Mouse (Mus musculus) activated CD4-positive, CD25-positive, alpha-beta regulatory T cell, adult 4 months (primary cell): ENCODE measurements around the gene Cdk11b. TPM values are rescaled to one million over a fixed set of nuclear protein-coding genes. Genes with fewer than 3 reads are reported as not detected.
"Not testable (repeated sequence)": the region's sequence is repeated elsewhere in the genome, so short reads cannot be mapped to it uniquely, and the experiment has no call there.

Experiments
- ATAC-seq: one replicate; pipeline ENCODE4 v1.8.0; 2017
- polyA plus RNA-seq, 2 experiments: library from polyadenylated mRNA; unstranded; fragments of 100-300 nt; shearing (Covaris generic); gene quantifications; one replicate each; pipeline ENCODE4 v1.2.1; 2017

The Cdk11b gene
- polyA plus RNA-seq, 2 experiments from 2014 or later: 74.7 to 99.8 TPM

GRCm38 (mm10) chr4:155606825-155607224 is 17.8 kb upstream of the Cdk11b start:
- ATAC-seq: no peak

- no peak for ATAC-seq
Measured at GRCm38 (mm10) chr4:155611860-155612259, 12.8 kb upstream of the Cdk11b start.

- ATAC-seq: no peak
Measured at GRCm38 (mm10) chr4:155613264-155613663, 11.4 kb upstream of the Cdk11b start.

- no peak for ATAC-seq
Measured at GRCm38 (mm10) chr4:155618321-155618720, 6.3 kb upstream of the Cdk11b start.

- no peak for ATAC-seq
Measured at GRCm38 (mm10) chr4:155630267-155630666, 5.6 kb downstream of the Cdk11b start.

- no peak for ATAC-seq
Measured at GRCm38 (mm10) chr4:155635766-155636499, 11.3 kb downstream of the Cdk11b start.

- ATAC-seq: no peak
Measured at GRCm38 (mm10) chr4:155643531-155643930, 18.9 kb downstream of the Cdk11b start.

- ATAC-seq: not testable (repeated sequence)
Measured at GRCm38 (mm10) chr4:155645308-155645707, 20.7 kb downstream of the Cdk11b start, which contains the start of gene Gm10563. TSS of gene Gm10563 (minus strand) at chr4:155645408.

GRCm38 (mm10) chr4:155645721-155646120 is 21.1 kb downstream of the Cdk11b start:
- no peak for ATAC-seq

GRCm38 (mm10) chr4:155649355-155649754 is 24.7 kb downstream of the Cdk11b start:
- ATAC-seq: no peak

- no peak for ATAC-seq
Measured at GRCm38 (mm10) chr4:155651553-155652269, 27.1 kb downstream of the Cdk11b start.

- no peak for ATAC-seq
Measured at GRCm38 (mm10) chr4:155652283-155653085, 27.8 kb downstream of the Cdk11b start.

GRCm38 (mm10) chr4:155653086-155653450 is 28.4 kb downstream of the Cdk11b start, which contains the start of gene Mmp23:
TSS of gene Mmp23 (minus strand) at chr4:155653384.
- ATAC-seq: no peak

GRCm38 (mm10) chr4:155653451-155654182 is 29.0 kb downstream of the Cdk11b start:
- no peak for ATAC-seq

- ATAC-seq: peak; percentile 7
Measured at GRCm38 (mm10) chr4:155654183-155654455, 29.5 kb downstream of the Cdk11b start.

GRCm38 (mm10) chr4:155654456-155655298 is 30.0 kb downstream of the Cdk11b start:
- ATAC-seq: peak; percentile 71

- no peak for ATAC-seq
Measured at GRCm38 (mm10) chr4:155656214-155656751, 31.6 kb downstream of the Cdk11b start.

GRCm38 (mm10) chr4:155658961-155659360 is 34.3 kb downstream of the Cdk11b start:
- no peak for ATAC-seq

- ATAC-seq: no peak
Measured at GRCm38 (mm10) chr4:155660641-155661040, 36.0 kb downstream of the Cdk11b start.

- no peak for ATAC-seq
Measured at GRCm38 (mm10) chr4:155666903-155667302, 42.2 kb downstream of the Cdk11b start.
